Mouse (Mus musculus) bone marrow, adult 2 months (tissue): ENCODE measurements at regions not wholly inside any gene's neighbourhood (a gene's known extent, or its start where the extent isn't known, plus 50 kb on each side); places are given as distances from the start of the nearest gene placed in this dataset.

Experiments
- CTCF ChIP-seq: fragments of 200-500 bp; IDR thresholded peaks from 2 replicates; pipeline ENCODE4 v1.5.1; 2011; ENCODE audit warnings: low read length, control low read depth; ENCODE audit not compliant: control insufficient read depth, insufficient read depth
- POLR2A ChIP-seq: fragments of 200-500 bp; IDR thresholded peaks from 2 replicates; pipeline ENCODE4 v1.6.1; 2011; ENCODE audit warnings: low read depth, mild to moderate bottlenecking, control low read depth, low read length, borderline replicate concordance; ENCODE audit not compliant: control insufficient read depth

GRCm38 (mm10) chr11:84667711-84668110 is 142.4 kb upstream of the Lhx1 start:
- TF ChIP-seq POLR2A = no peak
- no peak for TF ChIP-seq CTCF
